Mouse (Mus musculus): ENCODE data around the gene Fam184a. TPM values are rescaled to one million over a fixed set of nuclear protein-coding genes. Genes with fewer than 3 reads are reported as not detected.

The Fam184a gene
- total and polyA plus RNA-seq, 2 experiments, result 0.13 to 0.65 TPM

- Histone ChIP-seq H3K36me3 (ENCODE audit: control insufficient read depth, insufficient read depth, low read length) (no peaks in the 10 kb centered on the region), H3K9ac (ENCODE audit: low read depth, low read length) (peak overlapping the region; percentile 87), H3K27ac (replicated peaks; ENCODE audit: insufficient read depth, low read depth, low read length) (peak overlapping the region; percentile 79), H3K27me3 (ENCODE audit: control insufficient read depth, insufficient read depth, low read length) (no peaks in the 10 kb centered on the region), H3K4me3 (ENCODE audit: insufficient read depth, low read depth, low read length) (peak overlapping the region; percentile 95), H3K79me2 (ENCODE audit: control insufficient read depth, insufficient read depth, low read length) (peaks cover 4% of the 10 kb centered on the region; the same call in 1 of the 2 replicates), H3K4me1 (ENCODE audit: control insufficient read depth, insufficient read depth, low read length) (no peaks in the 10 kb centered on the region)
- peak; percentile 80 for DNase-seq (ENCODE audit: extremely low read depth, low read depth, low spot score)
- TF ChIP-seq POLR2A (IDR thresholded peaks at IDR 0.05; ENCODE audit: extremely low read depth, insufficient read depth, low read length) (0 out of 2 replicates have a peak, but pooled peaks have one; percentile 17), CTCF (IDR thresholded peaks at IDR 0.05; ENCODE audit: low read depth, low read length) (peak; percentile 33)
- 1% methylated on average over 60 of the region's 67 CpGs for WGBS
Measured at GRCm38 (mm10) chr10:53629247-53629917, 121.5 kb downstream of the Fam184a start.

GRCm38 (mm10) chr10:53615850-53616616 lies 134.9 kb downstream of the Fam184a start:
- WGBS, result 74% methylated on average over 8 of the region's 8 CpGs
- Histone ChIP-seq H3K9ac (ENCODE audit: low read depth, low read length) (no peak overlapping the region), H3K4me1 (ENCODE audit: control insufficient read depth, insufficient read depth, low read length) (no peaks in the 10 kb centered on the region), H3K27ac (replicated peaks; ENCODE audit: insufficient read depth, low read depth, low read length) (no peak overlapping the region), H3K4me3 (ENCODE audit: insufficient read depth, low read depth, low read length) (no peak overlapping the region), H3K36me3 (ENCODE audit: control insufficient read depth, insufficient read depth, low read length) (peaks cover 23% of the 10 kb centered on the region), H3K79me2 (ENCODE audit: control insufficient read depth, insufficient read depth, low read length) (no peaks in the 10 kb centered on the region), H3K27me3 (ENCODE audit: control insufficient read depth, insufficient read depth, low read length) (no peaks in the 10 kb centered on the region)
- peak; percentile 12 for DNase-seq (ENCODE audit: extremely low read depth, low read depth, low spot score)
- TF ChIP-seq POLR2A (IDR thresholded peaks at IDR 0.05; ENCODE audit: extremely low read depth, insufficient read depth, low read length) (no peak), CTCF (IDR thresholded peaks at IDR 0.05; ENCODE audit: low read depth, low read length) (no peak)

GRCm38 (mm10) chr10:53613955-53614354 lies 137.0 kb downstream of the Fam184a start:
- 20% methylated on average over 1 of the region's 1 CpGs for WGBS
- H3K79me2 ChIP-seq (ENCODE audit: control insufficient read depth, insufficient read depth, low read length), result no peaks in the 10 kb centered on the region; the same call in 1 of the 2 replicates
- H3K4me3 ChIP-seq (ENCODE audit: insufficient read depth, low read depth, low read length), result no peak overlapping the region
- H3K9ac ChIP-seq (ENCODE audit: low read depth, low read length), result no peak overlapping the region
- H3K36me3 ChIP-seq (ENCODE audit: control insufficient read depth, insufficient read depth, low read length), result peaks cover 27% of the 10 kb centered on the region
- DNase-seq (ENCODE audit: extremely low read depth, low read depth, low spot score), result peak; percentile 16
- H3K27me3 ChIP-seq (ENCODE audit: control insufficient read depth, insufficient read depth, low read length), result no peaks in the 10 kb centered on the region
- no peaks in the 10 kb centered on the region for H3K4me1 ChIP-seq (ENCODE audit: control insufficient read depth, insufficient read depth, low read length)
- TF ChIP-seq POLR2A (IDR thresholded peaks at IDR 0.05; ENCODE audit: extremely low read depth, insufficient read depth, low read length), result no peak
- no peak for TF ChIP-seq CTCF (IDR thresholded peaks at IDR 0.05; ENCODE audit: low read depth, low read length)
- no peak overlapping the region for H3K27ac ChIP-seq (replicated peaks; ENCODE audit: insufficient read depth, low read depth, low read length)

- Histone ChIP-seq H3K4me3 (ENCODE audit: insufficient read depth, low read depth, low read length) (no peak overlapping the region), H3K9ac (ENCODE audit: low read depth, low read length) (no peak overlapping the region), H3K27ac (replicated peaks; ENCODE audit: insufficient read depth, low read depth, low read length) (no peak overlapping the region), H3K79me2 (ENCODE audit: control insufficient read depth, insufficient read depth, low read length) (no peaks in the 10 kb centered on the region; the same call in 1 of the 2 replicates), H3K4me1 (ENCODE audit: control insufficient read depth, insufficient read depth, low read length) (no peaks in the 10 kb centered on the region), H3K36me3 (ENCODE audit: control insufficient read depth, insufficient read depth, low read length) (peaks cover 36% of the 10 kb centered on the region), H3K27me3 (ENCODE audit: control insufficient read depth, insufficient read depth, low read length) (no peaks in the 10 kb centered on the region)
- DNase-seq (ENCODE audit: extremely low read depth, low read depth, low spot score), result no peak
- TF ChIP-seq CTCF (IDR thresholded peaks at IDR 0.05; ENCODE audit: low read depth, low read length) (no peak), POLR2A (IDR thresholded peaks at IDR 0.05; ENCODE audit: extremely low read depth, insufficient read depth, low read length) (no peak)
- 97% methylated on average over 1 of the region's 1 CpGs for WGBS
Measured at GRCm38 (mm10) chr10:53612172-53612571, 138.8 kb downstream of the Fam184a start.

DNA sequence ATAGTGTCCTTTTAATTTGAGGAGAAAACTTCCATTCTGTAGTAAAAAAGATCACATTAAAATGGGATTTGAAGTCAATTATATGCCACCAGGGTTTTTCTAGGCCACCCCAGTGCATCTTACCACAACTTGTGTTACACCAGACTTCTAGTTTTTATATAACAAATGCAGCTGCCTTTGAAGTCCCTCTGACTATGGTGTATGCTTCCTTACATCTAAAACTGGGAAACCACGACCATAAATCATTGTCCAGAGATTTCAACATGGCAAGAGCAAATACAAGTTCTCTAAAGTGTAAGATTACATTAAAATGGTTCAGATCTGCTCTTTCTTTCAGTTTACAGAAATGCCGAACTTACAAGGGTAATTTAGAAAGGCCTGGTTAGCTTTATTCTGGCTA lies 142.6 kb downstream of the Fam184a start:
- no peak overlapping the region for H3K9ac ChIP-seq (ENCODE audit: low read depth, low read length)
- TF ChIP-seq CTCF (IDR thresholded peaks at IDR 0.05; ENCODE audit: low read depth, low read length) (no peak), POLR2A (IDR thresholded peaks at IDR 0.05; ENCODE audit: extremely low read depth, insufficient read depth, low read length) (no peak)
- no peaks in the 10 kb centered on the region; the same call in 1 of the 2 replicates for H3K79me2 ChIP-seq (ENCODE audit: control insufficient read depth, insufficient read depth, low read length)
- no peak overlapping the region for H3K27ac ChIP-seq (replicated peaks; ENCODE audit: insufficient read depth, low read depth, low read length)
- 60% methylated on average over 2 of the region's 2 CpGs for WGBS
- no peak overlapping the region for H3K4me3 ChIP-seq (ENCODE audit: insufficient read depth, low read depth, low read length)
- no peak for DNase-seq (ENCODE audit: extremely low read depth, low read depth, low spot score)
- peaks cover 48% of the 10 kb centered on the region for H3K36me3 ChIP-seq (ENCODE audit: control insufficient read depth, insufficient read depth, low read length)
- no peaks in the 10 kb centered on the region for H3K27me3 ChIP-seq (ENCODE audit: control insufficient read depth, insufficient read depth, low read length)
- H3K4me1 ChIP-seq (ENCODE audit: control insufficient read depth, insufficient read depth, low read length), result no peaks in the 10 kb centered on the region

Data from liver, adult 2 months (tissue).